Mouse (Mus musculus) left cerebral cortex, postnatal 25 days (tissue): ENCODE measurements around the gene Fra10ac1. TPM values are rescaled to one million over a fixed set of nuclear protein-coding genes. Genes with fewer than 3 reads are reported as not detected.

Experiments
- DNase-seq, 2 experiments: peaks; one replicate each; pipeline ENCODE4 v3.0.0; 2022; ENCODE audit warnings: low spot score in 2 of 2, mixed read lengths in 1 of 2
- intact Hi-C: fragments of 180-260 bp; cut with DNase I; formaldehyde crosslinking; loops from one replicate; pipeline ENCODE4 v1.15.1; 2025
- total RNA-seq, 2 experiments: library from RNA; stranded (reverse); gene quantifications; 2 replicates each; pipeline ENCODE4 v1.2.3; 2021

Fra10ac1 gene
- total RNA-seq, 2 experiments from 2014 or later = 14.5 to 16.7 TPM

- intact Hi-C loops = loop anchor here (1.0 kb wide), 1 partner anchor 14 kb away; the partner anchor contains the start of gene Fra10ac1
- DNase-seq = no peak
These were observed 13.9 kb upstream of the Fra10ac1 start for GRCm38 (mm10) chr19:38237834-38238212.

GRCm38 (mm10) chr19:38236526-38236925 is 12.6 kb upstream of the Fra10ac1 start:
- intact Hi-C loops = no loop called here
- no peak for DNase-seq

- no peak for DNase-seq
- intact Hi-C loops = no loop called here
These were observed 8.6 kb upstream of the Fra10ac1 start for GRCm38 (mm10) chr19:38232516-38232915.

- DNase-seq = no peak
- intact Hi-C loops = no loop called here
These were observed 8.1 kb upstream of the Fra10ac1 start for GRCm38 (mm10) chr19:38232087-38232486.

GRCm38 (mm10) chr19:38228699-38229098 is 4.7 kb upstream of the Fra10ac1 start:
- intact Hi-C loops = no loop called here

GRCm38 (mm10) chr19:38224685-38225060 is 717 bp upstream of the Fra10ac1 start:
- intact Hi-C loops = loop anchor here (1.0 to 5.0 kb wide), 4 partner anchors 14 to 128 kb away; partner anchors contain the start of gene Lgi1
- peak; percentile 57 to 77 for DNase-seq

More at GRCm38 (mm10) chr19:38228699-38229098, 4.7 kb upstream of the Fra10ac1 start:
- no peak for DNase-seq

GRCm38 (mm10) chr19:38223356-38223904 is 526 bp downstream of the Fra10ac1 start:
- DNase-seq = peak in 1 of 2 experiments; percentile 33

GRCm38 (mm10) chr19:38217696-38218095 is 6.3 kb downstream of the Fra10ac1 start:
- no peak for DNase-seq
- intact Hi-C loops = no loop called here

More at GRCm38 (mm10) chr19:38223356-38223904, 526 bp downstream of the Fra10ac1 start:
- intact Hi-C loops = loop anchor here (5.0 kb wide), 1 partner anchor 129 kb away; no protein-coding TSS in a partner anchor

- intact Hi-C loops = loop anchor here (2.0 to 5.0 kb wide), 2 partner anchors 126 to 146 kb away; no protein-coding TSS in a partner anchor
- peak in 1 of 2 experiments; percentile 33 for DNase-seq
These were observed 17.3 kb downstream of the Fra10ac1 start for GRCm38 (mm10) chr19:38206669-38207068.

GRCm38 (mm10) chr19:38198731-38199130 is 25.2 kb downstream of the Fra10ac1 start:
- DNase-seq = peak in 1 of 2 experiments; percentile 57
- intact Hi-C loops = loop anchor here (2.0 to 5.0 kb wide), 2 partner anchors 121 to 244 kb away; no protein-coding TSS in a partner anchor

GRCm38 (mm10) chr19:38195245-38195644 is 28.7 kb downstream of the Fra10ac1 start:
- no peak for DNase-seq
- intact Hi-C loops = loop anchor here (5.0 kb wide), 1 partner anchor 118 kb away; no protein-coding TSS in a partner anchor

- no peak for DNase-seq
- intact Hi-C loops = no loop called here
These were observed 32.5 kb downstream of the Fra10ac1 start for GRCm38 (mm10) chr19:38191446-38191845.

GRCm38 (mm10) chr19:38190606-38191005 is 33.4 kb downstream of the Fra10ac1 start:
- DNase-seq = no peak
- intact Hi-C loops = no loop called here

GRCm38 (mm10) chr19:38187345-38187680 is 36.6 kb downstream of the Fra10ac1 start:
- peak in 1 of 2 experiments; percentile 66 for DNase-seq
- intact Hi-C loops = no loop called here

- DNase-seq = no peak
- intact Hi-C loops = no loop called here
These were observed 37.2 kb downstream of the Fra10ac1 start for GRCm38 (mm10) chr19:38186631-38187344.

GRCm38 (mm10) chr19:38179675-38180074 is 44.3 kb downstream of the Fra10ac1 start:
- peak in 1 of 2 experiments; percentile 52 for DNase-seq
- intact Hi-C loops = no loop called here

- no peak for DNase-seq
- intact Hi-C loops = no loop called here
These were observed 59.3 kb downstream of the Fra10ac1 start for GRCm38 (mm10) chr19:38164633-38165032.

- intact Hi-C loops = no loop called here
- DNase-seq = no peak
These were observed 62.2 kb downstream of the Fra10ac1 start for GRCm38 (mm10) chr19:38161648-38162354.

GRCm38 (mm10) chr19:38156243-38156642 is 67.7 kb downstream of the Fra10ac1 start:
- DNase-seq = no peak
- intact Hi-C loops = no loop called here

GRCm38 (mm10) chr19:38143540-38144271 is 80.2 kb downstream of the Fra10ac1 start:
- no peak for DNase-seq
- intact Hi-C loops = no loop called here
